Mouse (Mus musculus) heart, adult 11 months (tissue): ENCODE results near the gene Wee1.
A peak's percentile ranks its signal among the peaks of the same experiment; 100 is the strongest.
"Not testable (repeated sequence)": the region's sequence is repeated elsewhere in the genome, so short reads cannot be mapped to it uniquely, and the experiment has no call there.

Experiments
- DNase-seq: peaks from one replicate; pipeline ENCODE4 v3.0.0; 2022

The Wee1 gene

DNA sequence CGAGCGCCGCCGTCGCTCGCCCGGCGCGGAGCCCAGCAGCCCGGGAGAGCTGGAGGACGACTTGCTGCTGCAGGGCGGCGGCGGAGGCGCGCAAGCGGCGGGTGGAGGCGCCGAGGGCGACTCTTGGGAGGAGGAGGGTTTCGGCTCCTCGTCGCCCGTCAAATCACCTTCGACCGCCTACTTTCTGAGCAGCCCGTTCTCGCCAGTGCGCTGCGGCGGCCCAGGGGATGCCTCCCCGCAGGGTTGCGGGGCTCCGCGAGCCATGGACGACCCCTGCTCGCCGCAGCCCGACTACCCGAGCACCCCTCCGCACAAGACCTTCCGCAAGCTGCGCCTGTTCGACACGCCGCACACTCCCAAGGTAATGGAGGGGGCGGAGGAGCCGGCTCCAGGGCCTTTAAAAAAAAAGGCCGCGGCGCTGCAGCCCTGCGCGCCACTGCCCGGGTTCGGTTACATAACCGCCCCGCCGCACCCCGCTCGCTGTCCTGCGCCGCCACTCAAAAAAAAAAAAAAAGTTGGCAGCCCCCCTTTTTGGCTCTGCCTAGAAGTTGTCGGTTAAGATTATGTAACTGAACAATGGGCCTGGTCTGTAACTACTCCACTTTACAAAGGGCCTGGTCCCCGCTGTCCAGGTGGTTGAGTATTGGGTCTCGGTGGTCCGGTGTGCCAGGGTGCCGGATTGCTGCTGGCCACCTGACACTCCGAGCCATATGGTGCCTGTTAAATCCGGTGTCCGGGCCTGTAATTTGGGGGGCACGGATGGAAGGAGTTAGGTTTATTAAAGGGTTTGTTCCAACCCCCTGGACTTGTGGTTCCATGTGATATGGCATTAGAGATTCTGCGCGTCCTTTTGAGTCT lies 948 bp downstream of the Wee1 start:
- peak; percentile 99 for DNase-seq

- DNase-seq, result peak; percentile 93
These were observed 2.2 kb downstream of the Wee1 start for GRCm38 (mm10) chr7:110123844-110124555.

DNA sequence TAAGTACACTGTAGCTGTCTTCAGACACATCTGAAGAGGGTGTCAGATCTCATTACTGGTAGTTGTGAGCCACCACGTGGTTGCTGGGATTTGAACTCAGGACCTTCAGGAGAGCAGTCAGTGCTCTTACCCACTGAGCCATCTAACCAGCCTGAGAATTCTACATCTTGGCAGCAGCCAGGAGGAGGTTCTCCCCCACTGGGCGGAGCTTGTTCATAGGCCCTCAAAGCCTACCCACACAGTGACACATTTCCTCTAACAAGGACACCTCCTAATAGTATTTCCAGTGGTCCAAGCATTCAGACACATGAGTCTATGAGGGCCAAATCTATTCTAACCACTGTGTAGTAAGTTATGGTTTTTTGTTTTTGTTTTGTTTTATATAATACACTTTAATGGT lies 6.7 kb downstream of the Wee1 start:
- peak; percentile 89 for DNase-seq

DNA sequence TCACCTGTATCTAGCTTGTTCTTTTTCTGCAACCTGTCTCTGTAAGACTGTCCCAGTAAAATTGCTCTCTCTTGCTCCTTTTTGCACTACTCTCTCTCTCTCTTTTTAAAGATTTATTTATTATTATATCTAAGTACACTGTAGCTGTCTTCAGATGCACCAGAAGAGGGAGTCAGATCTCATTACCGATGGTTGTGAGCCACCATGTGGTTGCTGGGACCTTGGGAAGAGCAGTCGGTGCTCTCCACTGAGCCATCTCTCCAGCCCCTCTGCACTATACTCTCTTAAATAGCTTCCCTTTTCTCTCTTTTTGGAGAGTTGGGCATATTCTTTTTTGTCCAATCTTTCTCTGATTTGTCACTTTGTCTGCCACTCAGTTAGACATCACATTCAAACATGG lies 10.4 kb downstream of the Wee1 start:
- peak; percentile 74 for DNase-seq

DNA sequence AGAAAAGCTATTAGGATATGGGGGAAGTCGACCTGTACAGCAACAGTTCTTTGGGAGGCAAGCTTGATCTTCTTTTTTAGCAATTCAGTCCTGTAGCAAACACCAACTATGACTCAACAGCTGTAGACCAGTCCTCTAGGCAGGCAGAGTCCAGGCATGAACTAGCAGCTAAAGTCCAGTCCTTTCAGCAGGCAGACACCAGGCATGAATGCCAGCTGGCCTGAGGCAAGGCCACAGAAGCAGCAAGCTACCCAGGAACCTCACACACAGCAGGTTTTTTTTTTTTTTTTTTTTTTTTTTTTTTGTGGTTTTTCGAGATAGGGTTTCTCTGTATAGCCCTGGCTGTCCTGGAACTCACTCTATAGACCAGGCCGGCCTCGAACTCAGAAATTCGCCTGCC lies 12.1 kb downstream of the Wee1 start:
- DNase-seq, result peak; percentile 42

DNA sequence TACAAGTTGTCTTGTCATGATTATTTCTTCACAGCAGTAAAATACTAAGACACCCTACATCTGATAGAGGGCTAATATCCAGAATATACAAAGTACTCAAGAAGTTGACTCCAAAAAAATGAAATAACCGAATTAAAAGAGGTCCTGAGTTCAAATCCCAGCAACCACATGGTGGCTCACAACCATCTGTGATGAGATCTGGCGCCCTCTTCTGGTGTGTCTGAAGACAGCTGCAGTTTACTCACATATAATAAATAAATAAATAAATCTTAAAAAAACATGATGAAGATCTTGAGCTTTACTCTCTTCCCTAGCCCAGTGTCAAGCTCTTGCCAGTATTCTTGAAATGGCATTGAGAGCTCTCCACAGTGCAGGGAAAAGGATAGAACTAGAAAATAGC lies 16.7 kb downstream of the Wee1 start:
- peak; percentile 13 for DNase-seq

DNA sequence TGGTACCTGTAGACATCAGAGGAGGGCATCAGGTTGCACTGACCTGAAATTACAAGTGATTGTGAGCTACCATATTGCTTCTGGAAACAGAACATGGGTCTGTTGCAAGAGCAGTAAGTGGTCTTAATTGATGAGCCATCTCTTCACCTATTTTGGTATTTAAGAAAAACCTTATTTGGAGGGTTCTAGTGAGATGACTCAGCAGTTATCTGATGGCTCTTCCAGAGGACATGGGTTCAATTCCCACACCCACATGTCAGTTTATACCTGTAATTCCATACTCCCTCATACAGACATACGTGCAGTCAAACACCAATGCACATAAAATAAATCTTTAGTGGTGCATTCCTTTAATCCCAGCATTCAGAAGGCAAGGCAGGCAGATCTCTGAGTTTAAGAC lies 22.0 kb downstream of the Wee1 start:
- peak; percentile 13 for DNase-seq

- no peak for DNase-seq
These were observed 31.0 kb downstream of the Wee1 start for GRCm38 (mm10) chr7:110152891-110153290.

- peak; percentile 94 for DNase-seq
These were observed 34.9 kb downstream of the Wee1 start for GRCm38 (mm10) chr7:110156712-110157260.

- DNase-seq, result peak; percentile 91
These were observed 35.5 kb downstream of the Wee1 start for GRCm38 (mm10) chr7:110157261-110157910.

- DNase-seq, result no peak
These were observed 36.2 kb downstream of the Wee1 start for GRCm38 (mm10) chr7:110158073-110158472.

DNA sequence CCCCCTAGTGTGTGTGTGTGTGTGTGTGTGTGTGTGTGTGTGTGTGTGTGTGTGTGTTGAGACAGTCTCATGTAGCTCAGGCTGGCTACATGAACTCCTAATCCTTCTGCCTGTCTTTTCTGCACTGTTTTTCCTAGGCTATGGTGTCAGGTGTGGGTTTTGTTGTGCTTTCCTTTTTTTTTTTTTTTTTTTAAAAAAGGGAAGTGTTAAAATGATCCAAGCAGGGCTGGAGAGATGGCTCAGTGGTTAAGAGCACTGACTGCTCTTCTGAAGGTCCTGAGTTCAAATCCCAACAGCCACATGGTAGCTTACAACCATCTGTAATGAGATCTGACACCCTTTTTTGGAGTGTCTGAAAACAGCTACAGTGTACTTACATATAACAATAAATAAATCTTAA lies 38.3 kb downstream of the Wee1 start:
- DNase-seq, result not testable (repeated sequence)

DNA sequence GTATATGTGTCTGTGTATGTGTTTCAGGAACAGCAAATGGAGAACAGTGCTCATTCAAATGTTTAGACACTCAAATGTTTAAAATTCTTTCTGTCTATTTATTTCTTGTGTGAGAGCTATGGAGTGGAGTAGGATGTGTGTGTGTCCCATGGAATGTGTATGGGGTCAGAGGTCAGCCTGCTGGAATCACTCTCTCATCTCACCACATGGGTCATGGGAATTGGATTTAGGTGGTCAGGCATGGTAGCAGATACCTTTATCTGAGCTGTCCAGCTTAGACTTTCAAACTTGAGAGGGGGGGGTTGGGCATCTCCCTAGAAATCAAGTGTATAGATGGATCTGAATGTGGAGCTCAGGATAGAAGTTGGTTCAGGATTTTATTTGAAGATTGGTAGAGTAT lies 38.8 kb downstream of the Wee1 start:
- DNase-seq, result no peak

- DNase-seq, result no peak
These were observed 41.2 kb downstream of the Wee1 start for GRCm38 (mm10) chr7:110163024-110163423.

DNA sequence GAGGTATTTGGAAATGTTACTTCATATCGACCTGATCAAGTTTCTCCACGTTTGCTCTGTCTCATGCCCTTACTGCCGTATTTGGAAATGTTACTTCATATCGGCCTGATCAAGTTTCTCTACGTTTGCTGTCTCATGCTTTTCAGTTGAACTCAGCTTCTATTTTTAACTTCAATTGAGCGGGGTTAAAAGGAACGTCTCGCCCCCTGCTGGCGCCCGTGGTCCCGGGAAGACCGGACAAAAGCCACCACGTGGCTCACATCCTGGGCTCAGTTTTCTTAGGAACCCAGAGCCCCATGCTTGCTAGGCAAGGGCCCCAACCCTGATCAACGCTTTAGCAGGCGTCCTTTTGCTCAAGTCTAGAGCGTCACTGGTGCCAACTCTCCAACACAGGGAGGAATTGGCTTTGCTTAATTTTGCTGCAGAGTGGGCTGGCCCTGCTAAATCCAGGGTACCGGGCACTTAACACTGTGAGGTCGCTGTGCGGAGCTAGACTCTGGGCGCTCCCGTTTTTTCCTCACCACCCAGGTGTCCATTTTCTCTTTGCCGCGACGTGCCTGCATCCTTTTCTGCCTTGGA lies 42.3 kb downstream of the Wee1 start:
- peak; percentile 99 for DNase-seq

- peak; percentile 99 for DNase-seq
These were observed 42.9 kb downstream of the Wee1 start for GRCm38 (mm10) chr7:110164712-110165122.

- peak; percentile 90 for DNase-seq
These were observed 44.4 kb downstream of the Wee1 start for GRCm38 (mm10) chr7:110166233-110166632.

- no peak for DNase-seq
These were observed 57.4 kb downstream of the Wee1 start for GRCm38 (mm10) chr7:110179208-110179607.

- DNase-seq, result no peak
These were observed 58.8 kb downstream of the Wee1 start for GRCm38 (mm10) chr7:110180613-110181012.

DNA sequence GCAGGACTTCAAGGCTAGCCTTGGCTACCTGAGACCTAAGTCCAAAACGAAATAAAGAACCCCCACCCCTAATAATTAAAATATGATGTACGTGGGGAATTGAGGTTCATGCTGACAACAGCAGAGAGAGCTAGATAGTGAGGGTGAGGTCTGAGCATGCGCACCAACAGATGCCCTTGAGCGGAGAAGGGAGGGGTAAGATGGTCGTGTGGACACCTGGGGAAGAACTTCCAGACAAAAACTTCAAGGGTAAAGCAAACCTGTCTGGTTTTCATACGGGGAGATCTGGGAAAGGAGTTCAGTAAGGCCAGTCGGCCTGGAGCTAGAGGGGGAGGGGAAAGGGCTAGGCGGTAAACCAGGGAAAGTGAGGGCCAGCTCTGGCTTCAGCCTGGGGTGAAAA lies 59.6 kb downstream of the Wee1 start:
- no peak for DNase-seq

DNA sequence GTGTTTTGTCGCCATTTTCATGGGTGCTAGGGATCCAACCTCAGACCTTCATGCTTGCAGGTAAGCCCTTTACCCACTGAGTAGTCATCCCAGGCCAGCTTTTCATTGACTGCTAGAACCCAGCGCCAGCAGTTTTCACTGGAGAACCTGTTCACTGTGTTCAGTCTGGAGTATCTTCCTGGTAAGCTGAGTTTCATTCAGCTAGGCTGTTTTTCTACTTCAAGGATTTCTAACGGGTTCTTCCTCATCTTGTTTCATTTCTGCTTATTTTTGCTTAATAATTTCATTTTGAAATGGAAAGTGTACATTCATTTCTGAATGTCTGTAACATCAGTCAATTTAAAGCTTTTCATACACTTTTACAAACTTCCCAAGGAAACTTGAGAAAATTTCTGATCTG lies 62.8 kb downstream of the Wee1 start:
- no peak for DNase-seq

GRCm38 (mm10) chr7:110189951-110190350 lies 68.1 kb downstream of the Wee1 start:
- DNase-seq, result peak; percentile 94
